Mouse (Mus musculus): Measurements from ENCODE around the gene Picalm.

DNA sequence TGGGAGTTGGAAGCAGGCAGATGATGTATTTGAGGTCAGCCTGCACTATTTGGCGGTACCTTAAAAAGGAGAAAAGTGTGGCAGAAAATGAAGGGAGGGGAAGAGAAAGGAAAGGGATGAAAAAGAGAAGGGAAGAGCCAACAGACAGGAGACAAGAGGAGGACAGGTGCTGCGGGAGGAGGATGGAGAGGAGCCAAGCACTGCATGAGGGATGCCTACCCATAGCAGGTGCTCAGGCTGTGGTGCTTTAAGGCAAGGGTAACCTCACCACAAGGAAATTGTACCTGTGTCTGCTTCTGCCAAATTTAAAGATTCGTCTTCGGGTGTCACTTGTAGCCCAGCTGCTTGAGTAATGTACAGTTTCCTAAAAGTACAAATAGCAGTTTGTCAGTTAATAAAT, 98.1 kb downstream of the Picalm start:
- TF ChIP-seq POLR2A (IDR thresholded peaks at IDR 0.05; ENCODE audit: insufficient read depth, low read length) = no peak
- no peak for TF ChIP-seq CTCF (IDR thresholded peaks at IDR 0.05; ENCODE audit: low read depth, low read length)

Data from ES-Bruce4 (cell line).